Mouse (Mus musculus) adrenal gland (tissue): ENCODE results near the gene Coro6.

Experiments
- intact Hi-C: fragments of 180-260 bp; cut with DNase I; formaldehyde crosslinking; loops from one replicate; pipeline ENCODE4 v1.15.1; 2025

Coro6 gene

GRCm38 (mm10) chr11:77492911-77493332 is 30.7 kb downstream of the Coro6 start:
- intact Hi-C loops = no loop called here

DNA sequence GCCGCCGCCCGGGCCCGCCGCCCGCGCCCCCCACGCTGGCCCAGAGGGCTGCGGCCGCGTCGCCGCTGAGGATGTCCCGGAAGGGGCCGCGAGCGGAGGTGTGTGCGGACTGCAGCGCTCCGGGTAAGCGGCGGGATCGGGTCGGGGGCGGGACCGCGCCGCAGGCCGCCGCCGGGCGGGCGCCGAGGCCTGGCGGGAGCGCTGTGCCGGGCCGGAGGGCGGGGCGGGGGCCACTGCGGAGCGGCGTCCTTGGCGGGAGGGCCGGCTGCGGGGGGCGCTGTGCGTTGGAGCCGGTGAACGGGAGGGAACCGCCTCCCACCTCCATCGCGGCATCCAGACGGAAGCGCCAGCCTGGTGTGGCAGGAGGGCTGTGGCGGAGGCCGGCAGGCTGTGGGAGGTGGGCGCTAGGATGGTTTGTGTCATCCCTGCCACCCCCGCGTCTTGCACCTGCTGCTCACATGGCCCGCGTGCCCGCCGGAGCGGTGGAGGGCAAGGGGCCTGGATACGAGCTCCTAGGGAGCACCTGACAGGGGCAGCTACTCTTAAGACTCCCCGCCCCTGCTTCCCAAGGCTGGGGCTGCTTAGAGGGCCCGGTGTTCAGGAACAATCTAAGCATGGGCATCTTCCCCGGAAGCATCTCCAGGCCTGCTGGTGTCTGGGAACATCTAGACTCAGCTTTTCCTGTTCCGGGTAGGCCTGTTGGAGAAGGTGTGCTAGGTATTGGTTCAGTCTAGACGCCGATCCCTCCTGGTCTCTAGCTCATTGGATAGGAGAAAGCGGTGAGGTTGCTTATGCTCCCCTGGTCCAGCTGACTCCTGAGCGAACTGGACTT is 31.5 kb downstream of the Coro6 start, which contains the start of gene Git1:
Git1 (plus strand) TSS at position 51 of the 832 bp plus-strand sequence.
- intact Hi-C loops = no loop called here

DNA sequence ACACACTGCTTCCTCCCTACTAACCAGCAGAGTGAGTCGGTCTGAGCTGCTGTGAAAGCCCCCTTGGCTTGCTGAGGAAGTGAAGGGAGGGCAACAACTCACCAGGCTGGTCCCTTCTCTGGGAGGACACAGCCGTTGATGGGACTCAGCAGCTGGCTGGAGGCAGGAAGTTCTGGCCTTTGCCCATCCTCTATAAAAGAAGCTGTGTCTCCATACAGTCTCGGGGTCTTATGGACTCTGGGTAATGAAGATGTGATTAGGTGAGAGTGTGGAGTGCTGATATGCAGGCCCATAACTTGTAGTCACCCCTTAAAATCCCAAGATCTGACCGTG is 32.1 kb downstream of the Coro6 start:
- intact Hi-C loops = no loop called here

- intact Hi-C loops = no loop called here
These were observed 32.6 kb downstream of the Coro6 start for GRCm38 (mm10) chr11:77494782-77495181.

DNA sequence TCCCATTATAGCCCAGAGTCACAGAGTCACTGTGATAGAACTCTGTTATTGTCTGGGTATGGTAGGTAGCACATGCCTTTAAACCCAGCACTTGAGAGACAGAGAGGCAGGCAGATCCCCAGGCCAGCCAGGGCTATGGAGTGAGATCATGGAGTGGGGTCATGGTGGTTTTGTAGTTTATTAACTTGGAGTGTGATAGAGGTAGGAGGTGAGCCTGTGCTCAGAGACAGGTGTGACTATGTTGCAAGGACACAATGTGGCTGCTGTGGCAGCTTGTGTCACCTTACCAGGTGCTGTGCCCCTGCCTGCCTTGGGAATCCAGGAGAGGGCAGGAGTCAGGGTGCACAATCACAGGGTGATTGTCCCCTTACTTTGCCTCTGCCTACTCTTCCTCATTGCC is 33.3 kb downstream of the Coro6 start:
- intact Hi-C loops = no loop called here

GRCm38 (mm10) chr11:77497341-77497756 is 35.1 kb downstream of the Coro6 start:
- intact Hi-C loops = no loop called here

GRCm38 (mm10) chr11:77497851-77498250 is 35.6 kb downstream of the Coro6 start:
- intact Hi-C loops = no loop called here

GRCm38 (mm10) chr11:77498261-77499139 is 36.3 kb downstream of the Coro6 start:
- intact Hi-C loops = no loop called here

DNA sequence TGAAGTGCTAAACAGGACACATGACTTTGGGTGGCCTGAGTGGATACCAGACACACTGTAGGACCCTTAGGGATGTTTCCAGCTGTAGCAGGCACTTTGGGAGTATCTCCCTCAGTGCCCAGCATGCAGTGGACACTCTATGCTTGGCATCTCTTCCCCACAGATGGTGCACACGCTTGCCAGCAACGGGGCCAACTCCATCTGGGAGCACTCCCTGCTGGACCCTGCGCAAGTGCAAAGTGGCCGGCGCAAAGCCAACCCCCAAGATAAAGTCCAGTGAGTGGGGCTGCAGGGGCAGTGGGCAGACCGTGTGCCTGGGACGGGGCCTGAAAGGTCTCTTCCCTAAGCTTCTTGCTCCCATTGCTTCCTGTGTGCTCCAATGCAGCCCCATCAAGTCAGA is 37.1 kb downstream of the Coro6 start:
- intact Hi-C loops = no loop called here

- intact Hi-C loops = no loop called here
These were observed 38.4 kb downstream of the Coro6 start for GRCm38 (mm10) chr11:77500361-77501325.

GRCm38 (mm10) chr11:77501392-77501791 is 39.2 kb downstream of the Coro6 start:
- intact Hi-C loops = no loop called here

DNA sequence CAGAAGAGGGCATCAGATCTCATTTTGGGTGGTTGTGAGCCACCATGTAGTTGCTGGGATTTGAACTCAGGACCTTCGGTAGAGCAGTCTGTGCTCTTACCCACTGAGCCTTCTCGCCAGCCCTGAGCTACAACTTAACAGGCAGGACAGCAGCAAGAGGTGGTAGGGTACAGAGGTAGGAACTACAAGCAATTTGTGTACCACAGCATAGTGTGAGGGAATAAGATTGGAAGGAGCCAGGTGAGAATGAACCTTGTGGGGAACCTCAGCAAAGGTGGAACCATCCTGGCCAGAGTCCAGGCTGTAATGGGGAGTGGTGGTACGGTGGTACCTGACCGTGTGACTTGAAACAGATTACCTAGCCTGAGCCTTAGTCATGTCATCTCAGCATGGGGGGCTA is 39.8 kb downstream of the Coro6 start:
- intact Hi-C loops = loop anchor here (2.0 kb wide), 1 partner anchor 25 kb away; no protein-coding TSS in a partner anchor

DNA sequence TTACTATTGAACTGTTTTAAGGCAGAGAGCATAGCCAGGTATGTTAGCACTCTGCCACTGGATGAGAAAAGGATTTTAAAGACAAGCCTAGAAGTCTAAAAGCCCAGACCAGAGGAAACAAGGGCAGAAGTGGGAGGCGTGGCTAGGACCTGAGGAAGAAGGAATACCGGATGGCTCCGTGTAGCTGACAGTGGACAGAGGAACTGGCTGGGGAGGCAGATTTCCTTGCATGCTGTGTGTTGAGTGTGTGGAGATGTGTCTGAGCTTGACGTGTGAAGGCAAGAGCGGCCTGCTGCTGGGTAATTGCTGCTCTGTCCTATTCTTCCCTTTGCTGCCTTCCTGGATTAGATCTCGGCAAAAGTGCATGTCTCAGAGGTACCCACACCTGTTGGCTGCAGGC is 40.3 kb downstream of the Coro6 start:
- intact Hi-C loops = loop anchor here (2.0 kb wide), 1 partner anchor 24 kb away; no protein-coding TSS in a partner anchor

- intact Hi-C loops = loop anchor here (2.0 kb wide), 1 partner anchor 23 kb away; no protein-coding TSS in a partner anchor
These were observed 41.3 kb downstream of the Coro6 start for GRCm38 (mm10) chr11:77503511-77503910.

- intact Hi-C loops = no loop called here
These were observed 42.2 kb downstream of the Coro6 start for GRCm38 (mm10) chr11:77504377-77504776.

DNA sequence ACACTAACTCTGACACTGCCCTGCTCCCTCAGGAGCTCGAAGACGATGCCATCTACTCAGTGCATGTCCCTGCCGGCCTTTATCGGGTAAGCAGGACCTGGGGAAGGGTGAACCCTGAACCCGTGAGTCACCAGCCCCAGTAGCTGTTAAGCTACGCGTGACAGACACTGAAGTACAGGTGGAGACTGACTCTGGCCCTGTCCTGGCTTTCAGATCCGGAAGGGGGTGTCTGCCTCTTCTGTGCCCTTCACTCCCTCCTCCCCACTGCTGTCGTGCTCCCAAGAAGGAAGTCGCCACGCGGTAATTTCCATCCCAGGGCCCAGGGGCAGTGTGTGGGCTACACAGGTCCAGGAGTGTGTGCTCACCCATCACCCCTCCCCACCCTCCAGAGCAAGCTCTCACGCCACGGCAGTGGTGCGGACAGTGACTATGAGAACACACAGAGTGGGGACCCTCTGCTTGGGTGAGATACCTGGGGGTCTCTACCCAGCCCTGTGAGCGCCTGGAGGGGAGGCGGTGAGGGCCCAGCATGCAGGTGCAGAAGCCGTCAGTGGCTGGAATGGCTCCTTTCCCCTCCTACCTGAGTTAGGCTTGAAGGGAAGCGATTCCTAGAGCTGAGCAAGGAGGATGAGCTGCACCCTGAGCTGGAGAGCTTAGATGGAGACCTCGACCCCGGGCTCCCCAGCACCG is 43.2 kb downstream of the Coro6 start:
- intact Hi-C loops = loop anchor here (5.0 kb wide), 1 partner anchor 122 kb away; no protein-coding TSS in a partner anchor

GRCm38 (mm10) chr11:77506273-77506672 is 44.1 kb downstream of the Coro6 start:
- intact Hi-C loops = loop anchor here (5.0 kb wide), 1 partner anchor 121 kb away; no protein-coding TSS in a partner anchor

DNA sequence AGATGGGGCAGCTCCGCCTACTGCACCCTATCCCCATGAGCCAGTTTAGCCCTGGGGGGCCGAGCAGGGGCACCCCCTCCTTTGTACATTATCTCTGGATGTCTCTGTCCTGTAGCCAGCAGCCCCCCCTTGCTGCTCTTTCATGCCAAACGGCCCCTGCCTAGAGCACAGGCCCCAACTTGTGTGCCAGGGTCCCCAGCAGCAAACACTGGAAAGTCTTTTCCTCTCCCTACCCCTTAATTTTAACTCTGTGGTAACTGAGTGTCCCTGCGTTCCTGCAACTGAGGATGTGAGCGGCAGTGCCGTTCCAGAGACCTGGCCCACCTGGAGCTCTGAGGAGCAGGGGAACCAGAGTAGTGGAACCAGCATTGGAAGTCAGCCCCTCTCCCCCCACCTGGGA is 44.7 kb downstream of the Coro6 start:
- intact Hi-C loops = loop anchor here (5.0 kb wide), 1 partner anchor 120 kb away; no protein-coding TSS in a partner anchor

GRCm38 (mm10) chr11:77507426-77507825 is 45.2 kb downstream of the Coro6 start:
- intact Hi-C loops = loop anchor here (5.0 kb wide), 1 partner anchor 120 kb away; no protein-coding TSS in a partner anchor
